Mouse (Mus musculus) right cerebral cortex, postnatal 10 days (tissue): ENCODE measurements at regions not wholly inside any gene's neighbourhood (a gene's known extent, or its start where the extent isn't known, plus 50 kb on each side); places are given as distances from the start of the nearest gene placed in this dataset.
"Not testable (repeated sequence)": the region's sequence is repeated elsewhere in the genome, so short reads cannot be mapped to it uniquely, and the experiment has no call there.

Source experiments
- DNase-seq, 2 experiments: peaks; one replicate each; pipeline ENCODE4 v3.0.0; 2021; ENCODE audit warnings: low spot score in 2 of 2

GRCm38 (mm10) chr5:148820476-148820875, 108.6 kb downstream of the Katnal1 start:
- DNase-seq = no peak

- DNase-seq = no peak
Measured at GRCm38 (mm10) chr5:148819423-148819822, 109.7 kb downstream of the Katnal1 start.

GRCm38 (mm10) chr5:148818746-148819145, 110.4 kb downstream of the Katnal1 start:
- DNase-seq = no peak

DNA sequence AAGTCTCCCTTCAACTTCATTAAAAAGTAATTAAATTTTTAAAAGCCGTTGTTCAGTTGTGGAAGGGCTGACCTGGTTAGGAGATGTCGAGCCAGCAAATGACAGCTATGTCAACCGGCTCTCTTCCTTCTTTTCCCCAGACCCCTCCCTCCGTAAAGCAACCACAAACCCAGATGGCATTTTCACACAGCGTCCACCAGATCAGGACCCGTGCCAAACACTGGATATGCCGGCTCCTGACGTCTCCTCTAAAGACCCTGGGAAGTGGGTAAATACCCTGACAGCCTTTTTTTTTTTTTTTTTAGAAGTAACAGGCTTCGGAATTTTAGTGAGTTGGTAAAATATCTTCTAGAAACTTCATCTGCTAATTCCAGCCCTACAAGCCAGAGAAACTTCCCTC, 116.3 kb downstream of the Katnal1 start:
- no peak for DNase-seq

DNA sequence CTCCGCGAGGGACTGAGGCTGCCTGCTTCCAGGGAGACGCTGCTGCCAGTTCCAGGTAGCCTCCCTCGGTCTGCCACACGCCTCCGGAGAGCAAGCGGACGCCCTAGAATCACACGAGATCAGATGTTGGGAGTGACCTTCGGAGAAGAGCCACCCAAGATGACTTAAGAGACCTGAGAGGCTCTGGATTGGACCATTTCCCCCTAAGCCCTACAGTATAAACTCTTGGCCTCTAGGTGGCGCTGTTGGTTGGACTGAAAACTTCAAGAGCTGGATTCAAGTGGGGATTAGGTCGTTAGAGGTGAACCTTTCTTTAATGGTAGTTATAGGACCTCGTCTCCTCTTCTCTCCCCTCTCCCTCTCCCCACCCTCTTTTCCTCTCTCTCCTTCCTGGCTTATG, 117.1 kb downstream of the Katnal1 start:
- DNase-seq = peak; percentile 61 to 79

DNA sequence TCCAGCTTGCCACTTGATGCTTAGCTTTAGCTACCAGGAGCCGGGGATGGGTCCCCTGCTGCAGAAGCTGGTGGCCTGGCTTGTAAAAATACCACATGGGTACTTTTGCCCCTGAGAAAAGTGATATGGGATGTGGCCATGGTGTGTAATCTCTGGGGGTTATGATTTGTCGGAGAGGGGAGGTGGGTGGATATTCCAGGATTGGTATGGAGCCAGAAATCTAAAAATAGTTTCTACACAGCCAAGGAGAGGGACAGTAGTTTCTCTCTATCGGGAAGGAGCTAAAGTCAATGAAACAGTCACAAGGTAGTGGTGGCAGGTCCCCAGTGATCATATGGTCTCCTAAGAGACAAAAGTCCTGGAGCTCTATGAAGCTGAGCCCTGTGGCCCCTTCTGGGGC, 119.6 kb downstream of the Katnal1 start:
- no peak for DNase-seq

- no peak for DNase-seq
Measured at GRCm38 (mm10) chr5:148809055-148809454, 120.1 kb downstream of the Katnal1 start.

GRCm38 (mm10) chr5:148808426-148808825, 120.7 kb downstream of the Katnal1 start:
- DNase-seq = peak; percentile 81

GRCm38 (mm10) chr5:148807612-148808011, 121.5 kb downstream of the Katnal1 start:
- no peak for DNase-seq

DNA sequence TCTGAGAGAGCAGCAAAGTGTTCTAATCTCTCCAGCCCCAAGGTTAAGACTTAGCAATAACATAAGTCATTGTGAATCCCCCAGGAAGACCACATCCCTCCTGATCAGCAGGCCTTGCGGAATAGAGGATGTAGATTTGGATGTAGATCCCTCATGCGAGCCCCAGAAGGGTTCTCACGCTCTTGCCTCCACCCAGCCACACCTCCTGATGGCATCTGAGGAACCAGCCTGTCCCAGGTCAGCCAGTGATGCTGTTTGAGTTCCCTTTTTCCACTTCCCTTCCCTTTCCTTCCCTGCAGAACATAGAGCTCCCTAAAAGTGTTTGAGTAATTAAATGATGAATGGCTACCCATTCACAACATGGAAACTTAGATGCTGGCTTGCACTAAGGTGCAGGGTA, 124.1 kb downstream of the Katnal1 start:
- DNase-seq = no peak

DNA sequence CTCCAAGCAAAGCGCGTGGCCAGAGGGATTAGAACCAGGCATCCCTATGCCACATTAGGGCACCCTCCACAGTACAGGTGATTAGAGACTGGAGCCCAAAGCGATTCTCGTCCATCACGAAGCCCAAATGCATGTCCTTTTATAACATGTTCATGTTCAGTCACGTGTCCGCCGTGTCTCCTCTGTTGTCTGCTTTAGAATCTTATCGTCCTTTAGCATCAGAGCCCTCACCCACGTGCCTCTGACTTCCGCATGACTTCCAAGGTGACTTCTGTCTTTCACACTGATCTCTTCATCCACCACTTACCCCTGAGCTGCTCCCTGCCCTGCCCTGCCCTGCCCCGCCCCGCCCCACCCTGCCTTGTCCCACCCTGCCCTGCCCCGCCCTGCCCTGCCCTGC, 125.3 kb downstream of the Katnal1 start:
- no peak for DNase-seq

DNA sequence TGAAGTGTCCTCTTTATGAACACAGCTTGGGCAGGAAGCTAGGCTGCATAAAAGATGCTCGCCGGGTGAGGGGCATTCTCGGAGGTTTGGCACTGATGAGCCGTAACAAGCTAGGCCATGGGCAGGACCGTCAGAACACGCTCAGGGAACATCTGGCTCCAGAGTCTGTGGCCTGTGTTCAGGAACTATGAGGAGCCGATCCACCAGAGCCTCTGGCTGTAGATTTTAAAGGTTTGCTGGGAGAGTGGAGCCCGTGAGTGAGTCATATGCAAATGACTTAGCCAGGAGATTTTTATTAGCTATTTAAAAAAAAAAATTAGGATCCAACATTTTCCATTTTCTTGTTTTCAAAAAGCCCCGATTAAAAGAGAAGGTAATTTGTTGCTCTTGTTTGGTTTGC, 126.4 kb downstream of the Katnal1 start:
- DNase-seq = no peak

GRCm38 (mm10) chr5:148798541-148798940, 130.6 kb downstream of the Katnal1 start:
- no peak for DNase-seq

DNA sequence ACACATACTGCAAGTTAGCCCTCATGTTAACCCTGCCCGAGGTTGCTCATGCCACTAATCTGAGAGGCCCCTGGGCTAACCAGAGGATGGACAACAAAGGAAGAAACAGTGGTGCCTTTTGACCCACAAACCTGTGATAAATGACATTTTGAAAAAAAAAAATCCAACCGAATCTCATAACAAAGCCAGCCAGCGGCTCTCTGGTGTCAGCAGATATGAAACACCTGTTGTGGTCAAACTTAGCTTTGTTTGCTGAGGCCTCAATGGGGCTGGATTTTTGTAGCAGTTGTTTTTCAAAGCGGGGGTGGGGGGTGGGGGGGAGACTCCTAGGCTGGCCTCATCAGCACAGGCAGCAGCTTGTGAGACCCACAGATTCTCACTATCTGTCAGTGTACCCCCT, 133.0 kb downstream of the Katnal1 start:
- DNase-seq = no peak

DNA sequence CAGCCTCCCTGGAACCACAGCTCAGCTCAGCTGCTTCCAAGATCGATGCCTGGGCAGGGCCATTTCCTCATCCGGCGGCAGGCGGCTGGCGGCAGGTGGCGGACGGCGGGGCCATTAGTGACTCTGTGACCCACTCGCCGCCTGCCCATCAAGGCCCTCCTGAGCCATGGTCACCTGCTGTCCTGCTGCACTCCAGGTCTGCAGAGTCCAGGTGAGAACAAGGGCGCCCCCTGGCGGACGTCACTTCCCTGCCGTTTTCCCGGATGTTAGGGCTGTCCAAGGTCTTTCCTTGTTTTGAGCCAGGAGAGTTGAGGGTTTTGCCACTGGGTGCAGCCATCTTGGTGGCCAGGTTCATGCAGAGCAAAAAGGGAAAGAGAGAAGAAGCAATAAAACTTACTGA, 134.7 kb downstream of the Katnal1 start:
- DNase-seq = peak in 1 of 2 experiments; percentile 64

- DNase-seq = peak; percentile 87 to 93
Measured at GRCm38 (mm10) chr5:148792736-148793440, 136.2 kb downstream of the Katnal1 start.

DNA sequence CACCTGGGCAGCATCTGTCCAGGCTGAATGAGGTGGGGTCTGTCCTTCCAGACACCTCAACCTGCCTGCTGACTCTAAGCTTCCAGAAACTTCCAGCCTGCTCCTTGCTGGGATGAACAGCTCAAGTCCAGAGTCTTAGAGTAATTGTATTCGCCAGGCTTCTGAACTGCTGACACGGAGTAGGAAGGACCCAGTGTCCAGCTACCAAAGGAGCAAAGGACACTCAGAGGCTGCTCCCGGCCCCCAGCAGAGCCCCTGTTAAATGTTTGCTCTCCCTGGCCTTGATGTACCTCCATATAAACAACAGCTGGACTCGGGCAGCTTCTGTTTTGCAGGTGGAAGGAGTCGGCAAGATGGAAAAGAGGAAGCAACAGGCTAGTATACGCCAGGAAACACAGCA, 137.5 kb downstream of the Katnal1 start:
- no peak for DNase-seq

DNA sequence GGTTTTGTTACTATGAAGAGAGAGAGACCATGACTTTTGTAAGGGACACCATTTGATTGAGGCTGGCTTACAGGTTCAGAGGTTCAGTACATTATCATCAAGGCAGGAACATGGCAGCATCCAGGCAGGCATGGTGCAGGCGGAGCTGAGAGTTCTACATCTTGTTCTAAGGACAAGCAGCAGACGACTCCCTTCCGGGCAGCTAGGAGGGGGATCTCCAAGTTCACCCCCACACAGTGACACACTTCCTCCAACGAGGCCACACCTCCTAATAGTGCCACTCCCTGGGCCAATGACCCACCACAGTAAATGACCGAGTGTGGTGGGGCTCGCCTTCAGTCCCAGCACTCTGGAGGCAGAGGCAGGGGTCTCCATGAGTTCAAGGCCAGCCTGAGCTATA, 138.8 kb downstream of the Katnal1 start:
- not testable (repeated sequence) for DNase-seq

- DNase-seq = no peak
Measured at GRCm38 (mm10) chr5:148789823-148790222, 139.3 kb downstream of the Katnal1 start.

- DNase-seq = no peak
Measured at GRCm38 (mm10) chr5:148789147-148789566, 140.0 kb downstream of the Katnal1 start.

- DNase-seq = no peak
Measured at GRCm38 (mm10) chr5:148788690-148789089, 140.4 kb downstream of the Katnal1 start.

GRCm38 (mm10) chr5:148787270-148787669, 141.8 kb downstream of the Katnal1 start:
- DNase-seq = peak in 1 of 2 experiments; percentile 42

GRCm38 (mm10) chr5:148781076-148781475, 148.0 kb downstream of the Katnal1 start:
- DNase-seq = not testable (repeated sequence)
